Mouse (Mus musculus) lung, postnatal 0 days (tissue): Measurements from ENCODE around the gene Lzts2.

ENCODE experiments used
- CTCF ChIP-seq: IDR thresholded peaks from 2 replicates; pipeline ENCODE4 v1.5.1; 2016; ENCODE audit warnings: antibody characterized with exemption, mild to moderate bottlenecking
- EP300 ChIP-seq: IDR thresholded peaks from 2 replicates; pipeline ENCODE4 v1.6.1; 2016; ENCODE audit warnings: antibody characterized with exemption, mild to moderate bottlenecking, control low read depth

- TF ChIP-seq EP300 (no peak), CTCF (no peak)
Observed at GRCm38 (mm10) chr19:45016341-45017215, 2.4 kb downstream of the Lzts2 start.
